Mouse (Mus musculus) left cerebral cortex, adult 9 months (tissue): ENCODE measurements around the gene Rsph1.

Source experiments
- DNase-seq, 2 experiments: peaks; one replicate each; pipeline ENCODE4 v3.0.0; 2022; ENCODE audit warnings: low spot score in 2 of 2

Gene Rsph1

DNA sequence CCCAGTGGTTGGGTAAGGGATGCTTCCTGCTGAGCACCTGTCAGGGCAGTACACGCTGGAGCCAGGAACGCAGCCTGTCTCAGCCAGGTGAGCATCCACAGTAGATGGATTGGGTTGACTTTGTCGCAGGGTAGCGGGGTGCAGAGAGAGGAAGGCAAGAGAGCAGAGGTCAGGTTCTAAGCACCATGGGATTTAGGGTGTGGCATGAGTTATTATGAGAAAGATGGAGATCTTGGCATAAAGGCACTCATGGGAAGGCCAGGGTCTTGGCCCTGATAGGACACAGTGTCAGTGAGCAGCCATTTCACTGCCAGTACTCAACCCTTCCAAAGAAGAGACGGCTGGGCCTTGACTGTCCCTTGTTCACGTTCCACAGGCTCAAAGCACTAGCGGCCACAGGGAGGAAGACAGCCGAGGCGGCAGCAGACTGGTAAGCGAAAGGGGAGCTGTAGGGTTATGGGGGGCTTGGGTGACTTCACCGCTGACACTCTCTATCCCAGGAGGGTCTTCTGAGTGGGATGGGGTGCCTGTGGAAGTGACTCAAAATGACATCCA lies 67.7 kb downstream of the Rsph1 start:
- no peak for DNase-seq

DNA sequence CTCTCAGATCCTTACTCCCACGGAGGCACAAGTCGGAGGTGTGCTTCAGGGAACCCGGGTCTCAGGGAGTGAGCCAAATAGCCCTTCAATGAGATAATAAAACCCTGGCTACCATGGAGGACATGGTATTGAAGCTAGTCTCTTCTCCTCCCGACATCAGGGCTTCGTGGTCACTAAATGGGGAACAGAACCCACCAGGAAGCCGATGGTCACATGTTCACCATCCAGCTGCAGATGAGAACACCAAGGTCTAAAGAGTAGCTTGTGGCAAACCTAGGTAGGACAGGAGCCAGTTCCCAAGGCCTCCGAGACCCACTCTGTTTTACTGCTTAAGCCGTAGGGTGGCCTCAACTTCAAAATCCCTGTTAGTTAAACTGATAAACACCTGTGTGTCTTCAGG lies 68.5 kb downstream of the Rsph1 start:
- no peak for DNase-seq

DNA sequence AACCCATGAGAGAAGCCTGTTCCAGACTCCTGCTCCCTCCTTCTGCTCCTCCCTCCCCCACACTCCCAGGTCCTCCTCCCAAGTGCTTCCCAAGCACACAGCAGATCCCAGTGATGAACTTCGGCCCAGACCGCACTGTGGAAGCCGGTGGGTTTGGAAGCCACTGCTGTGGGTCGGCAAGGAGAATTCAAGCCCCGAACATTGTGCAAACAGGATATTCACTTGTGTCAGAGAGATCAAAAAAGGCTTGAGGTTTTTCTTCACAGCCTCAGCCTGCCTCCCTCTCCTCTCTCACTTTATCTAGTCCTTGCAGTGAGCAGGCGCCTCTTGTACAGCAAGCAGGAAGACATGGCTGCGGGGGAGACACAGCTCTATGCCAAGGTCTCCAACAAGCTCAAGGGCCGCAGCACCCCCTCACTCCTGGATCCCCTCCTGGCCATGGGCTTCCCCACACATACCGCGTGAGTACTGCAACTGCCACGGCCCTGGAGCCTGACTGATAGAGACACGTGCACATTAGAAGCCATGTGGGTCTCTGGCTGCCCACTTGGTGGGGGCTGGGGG lies 69.3 kb downstream of the Rsph1 start, which contains the start of gene Ubash3a:
Gene Ubash3a, plus strand, starts transcription at position 103 of the 564 bp plus-strand sequence.
- DNase-seq: no peak
